Mouse (Mus musculus): ENCODE measurements around the gene Pnp. TPM values are rescaled to one million over a fixed set of nuclear protein-coding genes. Genes with fewer than 3 reads are reported as not detected.
"Not testable (repeated sequence)": the region's sequence is repeated elsewhere in the genome, so short reads cannot be mapped to it uniquely, and the experiment has no call there.

Pnp gene
- polyA plus RNA-seq (2012; ENCODE audit: insufficient read depth, insufficient read length, missing spikeins), result 84.3 and 92.4 TPM in 2 replicates

- no peaks in the 10 kb centered on the region for H3K4me1 ChIP-seq (ENCODE audit: control insufficient read depth, insufficient read depth, insufficient read length, low read length)
- peak within 1 kb of the TSS; percentile 69 for H3K27ac ChIP-seq (replicated peaks; ENCODE audit: low read depth, low read length)
- H3K4me3 ChIP-seq (ENCODE audit: insufficient read depth, low read depth, low read length), result peak within 1 kb of the TSS; percentile 80
Observed at GRCm38 (mm10) chr14:50930754-50931492, at the start of gene Pnp, which contains the start of gene Pip4p1. Pnp (plus strand) TSS chr14:50931082. Pip4p1 (minus strand) TSS chr14:50930856.

GRCm38 (mm10) chr14:50891621-50892020 is 39.3 kb upstream of the Pnp start:
- Histone ChIP-seq H3K4me3 (ENCODE audit: insufficient read depth, low read depth, low read length) (no peak overlapping the region), H3K4me1 (ENCODE audit: control insufficient read depth, insufficient read depth, insufficient read length, low read length) (0 out of 2 replicates have a peak, but pooled peaks cover 3% of the 10 kb centered on the region), H3K27ac (replicated peaks; ENCODE audit: low read depth, low read length) (no peak overlapping the region)

DNA sequence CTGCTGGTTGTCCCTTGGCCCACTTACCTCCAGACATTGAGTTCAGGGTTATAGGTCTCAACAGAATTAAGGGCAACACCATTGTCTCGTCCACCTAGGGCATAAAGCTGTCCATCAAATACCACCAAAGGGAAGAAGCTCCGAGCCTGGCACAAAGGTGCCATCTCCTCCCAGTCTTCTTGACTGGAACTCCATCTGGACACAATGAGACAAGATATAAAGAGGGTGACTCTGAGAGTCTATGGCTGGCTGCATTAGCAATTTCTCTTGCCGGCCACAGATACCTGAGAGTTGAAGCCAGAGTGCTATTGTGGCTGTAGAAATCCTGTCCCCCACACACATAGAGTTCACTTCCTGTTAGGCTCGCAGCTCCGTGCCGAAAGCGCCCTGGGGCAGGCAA is 38.8 kb upstream of the Pnp start:
- H3K4me1 ChIP-seq (ENCODE audit: control insufficient read depth, insufficient read depth, insufficient read length, low read length), result 0 out of 2 replicates have a peak, but pooled peaks cover 3% of the 10 kb centered on the region
- H3K4me3 ChIP-seq (ENCODE audit: insufficient read depth, low read depth, low read length), result no peak overlapping the region
- H3K27ac ChIP-seq (replicated peaks; ENCODE audit: low read depth, low read length), result no peak overlapping the region

GRCm38 (mm10) chr14:50892541-50893459 is 38.1 kb upstream of the Pnp start:
- 0 out of 2 replicates have a peak, but pooled peaks cover 3% of the 10 kb centered on the region for H3K4me1 ChIP-seq (ENCODE audit: control insufficient read depth, insufficient read depth, insufficient read length, low read length)
- H3K4me3 ChIP-seq (ENCODE audit: insufficient read depth, low read depth, low read length), result no peak overlapping the region
- H3K27ac ChIP-seq (replicated peaks; ENCODE audit: low read depth, low read length), result no peak overlapping the region

GRCm38 (mm10) chr14:50895407-50895806 is 35.5 kb upstream of the Pnp start:
- H3K27ac ChIP-seq (replicated peaks; ENCODE audit: low read depth, low read length), result peak overlapping the region; percentile 13; the same call in 1 of the 2 replicates
- H3K4me1 ChIP-seq (ENCODE audit: control insufficient read depth, insufficient read depth, insufficient read length, low read length), result 0 out of 2 replicates have a peak, but pooled peaks cover 3% of the 10 kb centered on the region
- no peak overlapping the region for H3K4me3 ChIP-seq (ENCODE audit: insufficient read depth, low read depth, low read length)

- H3K4me1 ChIP-seq (ENCODE audit: control insufficient read depth, insufficient read depth, insufficient read length, low read length), result 0 out of 2 replicates have a peak, but pooled peaks cover 3% of the 10 kb centered on the region
- peak overlapping the region; percentile 56 for H3K27ac ChIP-seq (replicated peaks; ENCODE audit: low read depth, low read length)
- peak overlapping the region; percentile 34 for H3K4me3 ChIP-seq (ENCODE audit: insufficient read depth, low read depth, low read length)
Observed at GRCm38 (mm10) chr14:50895985-50896746, 34.7 kb upstream of the Pnp start.

GRCm38 (mm10) chr14:50896747-50897373 is 34.0 kb upstream of the Pnp start:
- Histone ChIP-seq H3K27ac (replicated peaks; ENCODE audit: low read depth, low read length) (peak overlapping the region; percentile 56), H3K4me3 (ENCODE audit: insufficient read depth, low read depth, low read length) (peak overlapping the region; percentile 34), H3K4me1 (ENCODE audit: control insufficient read depth, insufficient read depth, insufficient read length, low read length) (0 out of 2 replicates have a peak, but pooled peaks cover 3% of the 10 kb centered on the region)

GRCm38 (mm10) chr14:50897374-50897765 is 33.5 kb upstream of the Pnp start, which contains the start of gene Klhl33:
Klhl33 (minus strand) TSS chr14:50897507.
- Histone ChIP-seq H3K27ac (replicated peaks; ENCODE audit: low read depth, low read length) (peak within 1 kb of the TSS; percentile 56), H3K4me3 (ENCODE audit: insufficient read depth, low read depth, low read length) (peak within 1 kb of the TSS; percentile 34), H3K4me1 (ENCODE audit: control insufficient read depth, insufficient read depth, insufficient read length, low read length) (0 out of 2 replicates have a peak, but pooled peaks cover 3% of the 10 kb centered on the region)

- not testable (repeated sequence) for H3K27ac ChIP-seq (replicated peaks; ENCODE audit: low read depth, low read length); H3K4me1 ChIP-seq (ENCODE audit: control insufficient read depth, insufficient read depth, insufficient read length, low read length); H3K4me3 ChIP-seq (ENCODE audit: insufficient read depth, low read depth, low read length)
Observed at GRCm38 (mm10) chr14:50897992-50898391, 32.9 kb upstream of the Pnp start.

DNA sequence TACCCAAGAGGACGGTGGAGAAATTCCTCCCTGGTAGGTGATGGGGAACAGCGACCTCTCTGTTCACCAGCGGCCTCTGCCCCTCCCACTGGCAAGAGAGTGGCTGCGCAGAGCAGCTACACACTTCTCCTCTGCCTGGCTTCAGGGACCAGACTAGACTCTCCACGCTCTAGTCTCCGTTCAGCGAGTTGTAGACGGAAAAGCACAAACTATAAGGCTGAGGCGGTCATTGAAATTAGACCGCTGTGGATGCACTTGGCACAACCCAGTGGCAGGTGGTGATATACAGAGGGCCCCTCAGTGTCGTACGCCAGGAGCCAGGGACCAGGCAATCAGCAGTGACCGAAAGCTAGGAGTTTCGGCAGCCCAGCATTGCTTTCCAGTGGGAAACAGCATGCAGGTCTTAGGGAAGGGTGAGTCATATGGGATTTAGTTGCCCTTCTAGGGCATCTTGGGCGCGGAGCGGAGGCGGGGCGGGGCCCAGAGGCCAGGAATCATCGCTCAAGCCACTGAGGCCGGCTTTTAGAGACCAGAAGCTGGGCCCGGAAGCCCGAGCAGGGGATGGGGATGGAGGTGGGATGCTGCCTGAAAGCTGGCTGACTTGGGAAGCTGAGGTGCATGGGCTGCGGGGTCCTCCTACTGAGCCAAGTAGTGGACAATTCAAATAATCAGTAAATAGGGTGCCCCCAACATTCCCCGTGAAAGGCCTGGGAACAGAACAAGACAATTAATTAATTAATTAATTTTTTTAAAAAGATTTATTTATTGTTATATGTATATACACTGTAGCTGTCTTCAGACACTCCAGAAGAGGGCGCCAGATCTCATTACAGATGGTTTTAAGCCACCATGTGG is 26.7 kb upstream of the Pnp start:
- Histone ChIP-seq H3K27ac (replicated peaks; ENCODE audit: low read depth, low read length) (no peak overlapping the region), H3K4me1 (ENCODE audit: control insufficient read depth, insufficient read depth, insufficient read length, low read length) (no peaks in the 10 kb centered on the region), H3K4me3 (ENCODE audit: insufficient read depth, low read depth, low read length) (peak overlapping the region; percentile 35)

- H3K27ac ChIP-seq (replicated peaks; ENCODE audit: low read depth, low read length), result no peak overlapping the region
- no peak overlapping the region for H3K4me3 ChIP-seq (ENCODE audit: insufficient read depth, low read depth, low read length)
Observed at GRCm38 (mm10) chr14:50904828-50905129, 26.1 kb upstream of the Pnp start.

DNA sequence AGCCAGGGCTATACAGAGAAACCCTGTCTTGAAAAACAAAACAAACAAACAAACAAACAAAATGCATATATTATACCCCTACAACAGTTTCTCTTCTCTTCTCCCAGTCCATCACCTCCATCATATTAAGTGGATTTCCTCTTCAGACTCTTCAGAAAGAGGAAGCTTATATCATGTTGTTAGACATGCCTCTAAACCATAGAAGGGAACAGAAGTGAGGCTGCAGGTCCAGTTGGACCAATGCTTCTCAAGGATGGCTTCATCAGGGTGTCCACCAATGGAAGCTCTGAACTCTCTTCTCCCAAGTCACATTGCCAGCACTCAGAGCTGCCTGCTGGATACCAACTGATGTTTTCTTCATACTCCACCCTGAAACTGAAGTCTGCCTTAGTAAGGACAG is 25.6 kb upstream of the Pnp start:
- not testable (repeated sequence) for H3K4me3 ChIP-seq (ENCODE audit: insufficient read depth, low read depth, low read length); H3K4me1 ChIP-seq (ENCODE audit: control insufficient read depth, insufficient read depth, insufficient read length, low read length); H3K27ac ChIP-seq (replicated peaks; ENCODE audit: low read depth, low read length)

More at GRCm38 (mm10) chr14:50904828-50905129, 26.1 kb upstream of the Pnp start:
- H3K4me1 ChIP-seq (ENCODE audit: control insufficient read depth, insufficient read depth, insufficient read length, low read length), result no peaks in the 10 kb centered on the region

- H3K4me1 ChIP-seq (ENCODE audit: control insufficient read depth, insufficient read depth, insufficient read length, low read length), result no peaks in the 10 kb centered on the region
- no peak overlapping the region for H3K27ac ChIP-seq (replicated peaks; ENCODE audit: low read depth, low read length)
- H3K4me3 ChIP-seq (ENCODE audit: insufficient read depth, low read depth, low read length), result no peak overlapping the region
Observed at GRCm38 (mm10) chr14:50908126-50908525, 22.8 kb upstream of the Pnp start.

Data from brown adipose tissue, adult 24 weeks (tissue).